Mouse (Mus musculus) stomach, postnatal 0 days (tissue): ENCODE results near the gene Gm9.

Experiments used
- CTCF ChIP-seq: IDR thresholded peaks from 2 replicates; pipeline ENCODE4 v1.5.1; 2016; ENCODE audit warnings: antibody characterized with exemption, low read depth, mild to moderate bottlenecking, moderate library complexity
- EP300 ChIP-seq: optimal IDR thresholded peaks from 2 replicates; pipeline ENCODE3; 2016; ENCODE audit warnings: antibody characterized with exemption

- no peak for TF ChIP-seq CTCF
- no peak for TF ChIP-seq EP300
Observed at GRCm38 (mm10) chrX:37190755-37191104, 20.1 kb downstream of the Gm9 start.
